Mouse (Mus musculus): ENCODE measurements at regions not wholly inside any gene's neighbourhood (a gene's known extent, or its start where the extent isn't known, plus 50 kb on each side); places are given as distances from the start of the nearest gene placed in this dataset.

DNA sequence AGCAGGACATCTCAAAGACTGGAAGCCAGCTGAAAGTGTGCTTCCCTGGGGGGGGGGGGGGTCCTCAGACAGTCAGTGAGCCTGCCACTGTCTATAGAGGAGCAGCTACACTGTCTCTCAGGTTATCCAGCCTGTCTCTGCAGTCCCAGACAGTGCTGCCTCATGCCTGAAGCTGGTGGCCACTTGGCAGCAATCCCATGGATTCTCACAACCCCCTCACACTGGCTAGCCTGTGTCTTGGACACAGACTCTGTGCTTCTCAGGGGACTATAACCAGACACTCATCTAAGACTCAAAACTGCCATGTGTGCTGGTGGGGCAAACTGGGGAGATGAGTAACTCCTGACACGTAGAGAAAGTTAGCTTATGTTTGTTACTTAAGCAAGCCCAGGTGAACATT lies 95.1 kb upstream of the Sesn3 start:
- no peak for DNase-seq

DNA sequence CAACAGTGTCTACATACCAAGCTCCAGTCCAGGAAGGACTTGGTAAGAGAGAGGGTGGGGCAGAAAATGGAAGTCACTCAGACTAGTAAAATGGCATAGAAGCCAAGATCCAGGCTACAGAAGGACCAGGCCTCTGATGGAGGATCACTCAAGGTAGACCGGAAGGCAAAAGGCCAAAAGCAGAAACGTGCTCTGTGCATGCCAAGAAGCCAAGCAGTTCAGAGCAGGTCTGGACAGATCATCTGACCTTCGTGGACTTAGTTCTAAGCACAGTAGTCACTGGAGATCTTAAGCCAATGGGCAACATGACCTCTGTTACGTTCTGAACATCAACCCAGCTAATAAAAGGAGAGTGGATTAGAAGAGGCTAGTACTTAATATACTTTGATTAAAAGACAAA lies 90.6 kb upstream of the Sesn3 start:
- DNase-seq: no peak

DNA sequence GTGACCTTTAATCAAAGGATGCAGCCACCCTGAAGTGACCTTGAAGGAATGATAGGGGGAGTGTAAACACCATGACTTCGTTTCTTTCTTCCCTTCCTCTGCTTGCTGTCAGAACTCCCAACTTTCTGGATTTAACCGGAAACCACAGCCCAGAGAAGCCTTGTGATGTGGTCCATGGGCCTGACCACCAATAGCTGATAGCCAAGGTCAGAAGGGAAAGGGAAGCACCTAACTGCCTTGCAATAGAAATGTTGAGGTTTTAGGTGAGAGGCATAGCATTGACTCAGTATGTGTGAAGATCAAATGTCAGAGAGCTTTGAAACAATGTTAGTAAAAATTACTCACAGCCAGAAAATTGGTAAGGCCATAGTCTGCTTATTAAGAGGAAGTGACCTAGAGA lies 89.2 kb upstream of the Sesn3 start:
- no peak for DNase-seq

DNA sequence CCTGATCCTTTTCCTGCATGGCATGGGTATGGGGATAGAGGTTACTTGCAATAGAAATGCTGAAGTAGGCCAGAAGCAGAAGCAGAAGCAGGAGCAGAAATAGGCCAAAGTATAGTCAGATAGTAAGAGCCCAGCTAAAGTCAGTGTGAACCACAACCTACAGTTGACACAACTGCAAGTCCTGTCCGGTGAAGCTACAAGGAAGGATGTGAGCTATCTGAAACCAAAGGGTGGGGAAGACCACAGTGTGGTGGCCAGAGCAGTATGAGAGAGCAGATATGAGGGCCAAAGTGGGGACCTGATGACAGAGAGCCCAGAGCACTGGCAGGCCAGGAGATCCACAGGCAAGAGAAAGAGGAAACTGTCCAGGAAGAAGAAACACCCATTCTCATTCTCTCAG lies 87.1 kb upstream of the Sesn3 start:
- no peak for DNase-seq

DNA sequence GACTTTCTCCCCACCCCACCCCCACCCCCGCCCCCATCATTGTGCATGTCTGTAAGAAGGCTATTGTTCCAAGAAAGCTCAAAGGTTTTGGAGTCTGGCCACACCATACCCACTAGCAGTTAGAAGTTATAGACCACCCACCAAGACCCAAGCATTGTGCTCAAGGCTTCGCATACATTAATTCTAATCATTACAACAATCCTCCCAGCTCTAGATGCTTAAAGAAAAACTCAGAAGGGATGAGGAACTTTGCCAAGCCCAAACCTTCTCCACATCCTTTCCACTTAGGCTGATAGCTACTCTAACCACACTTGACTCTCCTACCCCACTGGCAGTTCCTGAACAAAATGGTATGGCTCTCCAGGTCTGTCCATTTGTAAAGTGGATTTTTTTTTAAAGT lies 86.4 kb upstream of the Sesn3 start:
- no peak for DNase-seq

DNA sequence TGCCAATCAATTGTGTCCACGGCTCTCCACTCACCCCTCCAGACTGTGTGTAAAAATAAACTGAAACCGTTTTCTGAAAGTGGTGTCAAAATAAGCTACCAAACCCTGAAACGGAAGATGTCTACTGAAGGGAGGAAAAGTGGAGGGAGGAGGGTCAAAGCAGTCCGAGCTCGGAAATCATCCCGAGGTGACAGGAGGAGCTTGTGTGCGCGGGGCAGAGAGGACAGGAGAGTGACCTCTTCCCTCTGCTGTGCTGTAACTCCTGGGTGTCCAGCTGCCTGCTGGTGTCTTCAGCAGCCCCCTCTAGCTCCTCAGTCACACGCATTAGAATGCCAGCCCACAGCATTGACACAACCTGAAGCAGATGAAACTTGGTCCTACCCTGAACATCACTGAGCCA lies 84.2 kb upstream of the Sesn3 start:
- no peak for DNase-seq

DNA sequence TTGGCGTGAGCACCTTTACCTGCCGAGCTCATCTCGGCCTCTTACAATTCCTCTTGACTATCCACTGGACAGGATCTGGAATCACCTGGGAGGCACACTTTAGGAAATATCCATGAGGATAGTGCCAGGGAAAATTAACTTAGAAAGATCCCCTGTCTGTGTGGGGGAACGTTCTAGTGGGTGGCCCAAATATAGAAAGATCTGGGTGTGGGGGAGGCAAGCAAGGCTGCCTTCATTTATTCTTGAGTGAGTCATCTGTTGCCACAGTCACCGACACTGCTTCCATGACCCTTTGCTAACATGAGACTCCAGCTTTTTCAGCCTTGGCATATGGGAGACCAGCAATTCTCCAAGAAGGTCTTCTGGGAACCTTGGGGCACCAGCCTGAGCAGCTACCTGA lies 80.1 kb upstream of the Sesn3 start:
- no peak for DNase-seq

DNA sequence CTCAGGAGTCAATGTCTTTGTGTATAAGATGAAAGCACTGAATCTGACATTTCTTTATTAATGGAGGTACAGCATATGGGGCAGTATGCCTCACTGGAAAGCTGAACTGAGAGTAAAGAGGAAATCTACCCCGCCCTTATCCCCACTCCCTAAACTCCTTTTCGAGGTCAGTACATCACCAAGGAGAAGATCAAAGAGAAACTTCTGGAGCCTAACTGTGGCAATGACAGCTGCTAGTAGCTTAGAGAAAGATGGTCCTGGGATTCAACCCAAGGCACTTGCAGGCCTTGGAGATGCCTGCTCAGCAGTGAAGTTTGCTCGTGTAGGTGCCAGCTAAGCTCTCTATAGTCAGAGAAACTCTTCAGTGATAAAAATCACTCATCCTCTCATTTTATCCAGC lies 75.8 kb upstream of the Sesn3 start:
- no peak for DNase-seq

DNA sequence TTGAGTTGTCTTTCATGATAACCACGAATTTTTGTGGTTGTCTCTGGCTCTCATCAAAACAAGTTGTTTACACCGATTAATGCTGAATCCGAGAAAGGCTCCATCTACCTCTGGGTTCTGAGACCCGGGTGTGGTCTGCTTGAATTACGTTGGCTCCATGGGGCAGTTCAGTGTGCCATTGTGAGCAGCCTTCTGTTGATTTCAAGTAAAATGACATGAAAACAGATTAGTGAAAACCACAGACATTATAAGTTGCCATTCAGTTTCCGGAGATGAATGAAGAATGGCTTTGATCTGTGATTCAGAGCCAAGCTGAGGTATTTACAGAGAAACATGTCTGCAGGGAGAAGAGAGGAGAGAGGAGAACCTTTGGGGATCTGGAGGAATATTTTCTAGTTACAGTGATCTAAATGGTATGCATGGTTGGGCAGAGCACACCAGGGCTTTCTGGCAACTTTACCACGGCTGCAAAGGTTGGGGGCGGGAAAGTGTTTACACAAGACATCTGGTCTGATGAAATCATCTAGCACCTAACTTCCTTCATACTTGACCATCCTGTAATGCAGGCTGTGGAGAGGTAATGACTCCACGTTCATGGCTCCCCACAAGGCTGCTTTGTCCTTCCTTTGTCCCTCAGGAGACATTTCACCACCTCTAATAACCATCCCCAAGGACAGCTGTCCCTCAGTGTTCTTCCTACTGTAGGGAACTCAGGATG lies 74.7 kb upstream of the Sesn3 start:
- DNase-seq: no peak

DNA sequence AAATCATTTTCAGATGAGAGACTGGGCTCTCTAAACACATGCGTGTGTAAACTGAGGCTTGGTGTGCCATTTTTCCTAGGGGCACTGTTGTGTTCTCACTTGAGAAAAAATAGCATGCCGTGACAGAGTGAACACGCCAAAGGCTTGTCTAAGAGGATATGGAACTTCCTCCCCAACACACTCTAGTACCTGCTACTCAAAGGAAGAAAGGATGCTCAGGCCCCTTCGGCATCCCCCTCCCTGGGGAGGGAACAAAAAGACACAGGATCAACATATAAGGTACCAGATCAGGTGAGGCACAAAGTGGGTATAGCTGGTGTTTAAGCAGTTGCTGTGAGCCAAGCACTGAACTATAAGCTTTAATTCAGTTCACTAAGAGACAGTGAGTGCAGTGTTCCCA lies 74.0 kb upstream of the Sesn3 start:
- no peak for DNase-seq

DNA sequence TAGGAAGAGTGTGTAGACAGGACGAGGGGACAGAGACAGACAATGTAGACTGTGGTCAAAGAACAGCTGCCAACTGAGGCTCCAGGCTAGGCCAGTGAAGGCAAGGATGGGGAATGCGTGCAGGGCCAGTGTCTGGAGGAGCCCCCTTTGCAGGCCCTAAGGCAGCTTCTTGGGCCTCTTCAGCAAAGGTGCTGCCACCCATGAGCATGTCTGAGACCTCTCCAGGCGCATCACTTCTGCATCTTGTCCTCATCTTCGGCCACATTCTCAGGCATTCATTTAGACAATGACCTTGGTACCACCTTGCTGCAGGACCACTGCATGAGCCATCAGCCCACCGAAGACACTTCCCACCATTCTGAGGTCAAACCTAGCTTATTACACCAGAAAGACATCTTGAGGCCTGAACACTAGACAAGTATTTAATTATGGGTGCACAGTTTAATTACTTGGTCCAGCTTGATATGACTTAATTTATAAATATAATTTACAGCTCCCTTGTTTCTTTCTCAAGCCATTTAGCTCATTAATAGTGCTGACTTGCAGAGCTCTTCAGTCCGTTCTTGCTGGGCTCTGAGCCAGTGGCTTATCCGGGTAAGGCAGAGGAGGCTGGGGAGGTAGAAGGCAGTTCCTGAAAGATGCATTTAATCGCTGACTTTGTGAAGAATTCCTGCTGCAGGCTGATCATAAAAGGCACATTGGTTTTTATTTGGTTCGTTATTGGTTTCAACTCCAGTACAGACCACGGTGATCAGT lies 72.1 kb upstream of the Sesn3 start:
- peak; percentile 86 for DNase-seq

DNA sequence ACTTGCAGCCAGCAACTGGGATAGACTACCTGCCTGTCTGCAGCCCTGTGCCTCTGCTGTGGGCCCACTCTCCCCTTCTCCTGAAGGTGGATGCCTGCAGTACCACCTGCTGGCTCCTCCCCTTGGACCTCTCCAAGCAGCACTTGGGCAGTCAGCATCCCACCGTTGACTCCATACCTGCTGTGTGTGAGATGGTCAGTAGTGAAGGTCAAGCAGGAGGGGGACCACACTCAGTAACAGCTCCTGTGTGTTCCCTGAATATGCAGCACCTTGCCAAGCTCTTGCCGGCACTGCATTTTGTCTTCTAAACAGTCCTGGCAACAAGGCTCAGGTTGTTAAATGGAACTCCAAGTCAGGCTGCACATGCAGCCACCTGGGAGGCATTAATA lies 71.6 kb upstream of the Sesn3 start:
- DNase-seq: no peak

DNA sequence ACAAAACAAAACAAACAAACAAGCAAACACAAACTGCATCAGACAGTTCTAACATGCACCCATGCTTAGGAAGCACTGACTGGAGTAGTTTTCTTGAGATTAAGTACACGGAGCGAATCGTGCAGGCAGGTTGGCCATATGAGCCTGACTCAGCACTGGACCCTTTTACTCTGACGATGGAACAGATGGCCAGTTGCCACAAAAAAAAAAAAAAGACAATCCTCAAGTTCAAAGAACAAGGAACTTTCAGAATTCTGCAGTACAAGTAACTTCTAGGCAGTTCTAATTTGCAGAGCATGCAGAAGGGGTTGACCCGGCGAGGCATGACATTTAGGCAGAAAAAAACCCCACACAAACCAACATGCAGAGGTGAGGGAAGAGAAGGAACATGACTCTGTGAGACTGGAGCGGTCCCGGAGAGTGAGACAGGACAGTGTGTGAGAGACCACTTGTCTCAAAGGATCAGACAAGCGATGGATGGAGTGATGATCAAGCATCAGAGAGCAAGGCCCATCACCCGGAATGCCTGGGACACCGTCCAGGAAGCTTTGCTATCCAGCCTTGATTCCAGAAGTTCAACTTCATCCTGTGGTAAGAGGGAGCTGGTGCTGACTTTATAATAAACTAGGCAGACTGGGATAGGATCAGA lies 71.0 kb upstream of the Sesn3 start:
- peak; percentile 58 for DNase-seq

DNA sequence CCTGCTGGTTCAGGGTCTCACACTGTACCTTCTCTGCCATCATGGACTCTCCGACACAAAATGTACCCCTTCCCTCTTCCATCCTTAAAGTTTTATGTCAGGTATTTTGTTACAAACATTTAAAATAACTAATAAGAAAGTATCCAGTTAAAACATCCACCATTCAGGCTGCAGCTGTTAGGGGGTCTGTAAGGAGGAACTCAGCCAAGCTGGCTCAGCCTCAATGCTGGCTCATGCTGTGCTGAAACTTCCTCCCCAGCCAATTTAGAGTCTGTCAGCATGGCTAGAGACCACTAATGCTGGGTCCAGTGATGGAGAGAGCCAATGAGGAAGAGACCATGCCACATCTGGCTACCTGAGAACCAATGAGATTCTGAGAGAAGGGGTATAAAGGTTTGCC lies 70.0 kb upstream of the Sesn3 start:
- peak; percentile 39 for DNase-seq

DNA sequence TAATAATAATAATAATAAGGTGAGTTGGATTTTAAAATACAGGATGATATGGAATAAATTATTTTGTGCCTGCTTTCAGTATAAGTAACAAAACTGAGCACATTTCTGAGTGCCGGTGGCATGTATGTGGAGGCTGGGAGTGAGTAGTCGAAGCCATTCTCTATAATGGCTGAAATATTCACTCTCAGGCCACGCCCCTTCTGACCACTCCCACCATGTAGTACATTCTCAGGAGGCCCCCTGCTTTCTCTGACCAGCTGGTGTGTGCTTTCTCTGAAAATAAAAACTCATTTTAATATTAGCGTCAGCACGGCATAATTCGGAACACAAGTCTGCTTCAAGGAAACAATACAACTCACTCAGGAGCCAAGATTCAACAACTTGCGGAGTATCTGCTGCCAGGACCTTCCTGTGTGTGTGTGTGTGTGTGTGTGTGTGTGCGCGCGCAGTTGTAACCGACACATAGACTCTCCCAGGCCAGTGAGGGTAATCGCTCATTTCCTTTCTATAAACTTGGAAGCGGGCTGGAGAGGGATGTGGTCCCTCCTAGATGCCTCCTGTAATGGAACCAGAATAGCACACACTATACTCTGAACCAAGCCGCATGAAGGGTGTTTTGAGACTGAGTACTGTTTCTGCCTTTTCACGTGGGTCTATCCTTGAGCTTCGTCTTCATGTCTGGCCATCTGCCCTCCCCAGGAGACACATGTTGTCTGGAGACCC lies 67.9 kb upstream of the Sesn3 start:
- peak; percentile 51 for DNase-seq

DNA sequence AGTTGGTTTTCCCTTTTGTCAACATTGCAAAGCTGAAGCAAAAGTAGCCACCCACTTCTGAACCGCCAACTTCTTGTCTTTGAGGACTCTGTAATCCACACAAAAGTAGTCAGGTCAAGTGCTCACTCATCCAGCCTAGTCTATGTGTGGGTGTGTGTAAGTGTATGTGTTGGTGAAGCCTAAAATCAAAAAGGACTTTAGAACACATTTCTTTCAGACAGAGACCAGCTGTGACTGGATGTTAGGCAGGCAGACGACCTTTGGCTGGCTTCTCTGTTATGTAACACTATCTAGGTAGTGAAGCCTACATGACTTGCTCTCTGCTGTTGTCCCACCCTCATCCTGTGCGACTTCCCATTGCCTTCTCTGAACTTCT lies 67.3 kb upstream of the Sesn3 start:
- peak; percentile 28 for DNase-seq

DNA sequence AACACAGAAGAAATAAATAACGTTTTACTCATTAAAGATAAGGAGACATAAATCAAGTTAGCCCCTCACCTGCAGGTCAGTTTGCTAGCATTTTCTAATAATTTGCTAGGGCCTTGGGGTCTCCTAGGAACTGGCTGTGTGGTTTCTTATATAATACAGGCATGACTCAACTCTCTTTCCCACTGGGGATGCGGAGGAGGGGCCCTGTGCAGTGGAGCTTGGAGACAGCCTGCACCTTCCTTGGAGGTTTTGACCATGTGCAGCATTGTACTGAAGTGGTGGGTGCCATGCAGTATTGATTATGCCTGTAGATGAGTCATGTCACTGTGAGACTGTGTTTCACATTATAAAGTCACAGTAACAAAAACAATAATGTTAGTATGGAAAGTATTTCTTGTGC lies 61.6 kb upstream of the Sesn3 start:
- no peak for DNase-seq

DNA sequence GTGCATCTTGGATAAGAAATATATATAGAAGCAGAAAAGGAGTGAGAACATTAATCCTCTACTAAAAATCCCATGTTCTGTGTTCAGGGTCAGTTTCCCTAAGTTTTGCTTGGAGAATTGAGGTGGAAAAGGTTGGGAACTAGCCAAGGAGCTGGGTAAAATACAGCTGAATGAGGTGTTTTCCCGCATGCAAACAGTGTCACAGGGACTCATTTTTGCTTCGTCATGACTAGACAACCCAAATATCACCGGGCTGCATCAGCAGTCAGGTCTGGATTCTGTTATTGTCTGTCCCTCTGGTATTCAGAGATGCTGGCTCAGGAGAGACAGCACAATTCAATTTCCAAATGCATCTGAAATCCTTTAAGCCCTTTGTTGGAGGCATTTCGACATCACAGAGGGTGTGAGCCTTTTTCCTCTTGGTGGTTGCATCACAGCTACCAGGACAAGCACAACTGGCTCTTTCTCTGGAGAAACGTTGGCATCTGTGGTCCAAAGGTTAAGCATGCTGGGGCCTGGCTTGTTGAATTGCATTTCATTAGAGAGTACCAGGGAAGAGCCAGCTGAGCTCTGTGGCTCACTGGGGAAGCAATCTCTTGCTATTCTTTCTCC lies 59.6 kb upstream of the Sesn3 start:
- peak; percentile 28 for DNase-seq

DNA sequence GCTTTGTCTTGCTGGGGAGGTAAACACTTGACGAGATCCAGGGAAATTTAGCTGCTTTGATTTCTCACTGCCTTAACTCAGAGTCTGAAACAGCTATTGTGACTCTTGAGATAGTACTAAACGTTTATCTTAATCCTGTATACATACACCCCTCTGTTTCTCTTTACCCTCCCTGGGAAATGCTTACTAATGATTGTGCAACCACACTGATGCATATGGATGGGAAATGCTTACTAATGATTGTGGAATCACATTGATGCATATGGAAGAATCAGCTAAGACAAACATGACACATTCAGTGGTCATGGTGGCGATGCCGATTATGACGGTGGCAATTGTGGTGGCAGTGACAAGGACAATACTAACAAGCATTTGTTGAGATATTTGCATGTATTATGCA lies 58.9 kb upstream of the Sesn3 start:
- DNase-seq: no peak

DNA sequence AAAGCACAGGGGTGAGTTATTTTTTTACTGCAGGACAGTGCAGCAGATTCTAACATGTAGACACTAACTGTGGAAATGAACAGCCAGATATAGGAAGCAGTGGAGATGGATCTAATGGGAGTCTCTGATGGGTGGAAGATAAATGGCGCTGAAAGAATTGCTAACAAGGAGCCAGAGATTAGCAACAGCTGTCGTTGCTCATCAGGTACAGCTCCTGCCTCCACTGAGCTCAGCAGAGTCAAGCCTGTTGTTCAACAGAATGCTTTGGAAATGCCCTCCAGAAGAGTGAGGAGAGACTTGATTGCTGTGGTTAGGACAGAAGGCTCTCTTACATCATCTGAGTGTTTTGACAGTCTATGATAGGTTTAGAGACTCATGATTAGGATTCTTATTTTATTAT lies 51.9 kb upstream of the Sesn3 start:
- no peak for DNase-seq
